Mouse (Mus musculus) urinary bladder, postnatal 10 days (tissue): ENCODE results near the gene Tenm3.

ENCODE experiments used
- DNase-seq: peaks from one replicate; pipeline ENCODE4 v3.0.0; 2022; ENCODE audit warnings: low spot score

Tenm3 gene

DNA sequence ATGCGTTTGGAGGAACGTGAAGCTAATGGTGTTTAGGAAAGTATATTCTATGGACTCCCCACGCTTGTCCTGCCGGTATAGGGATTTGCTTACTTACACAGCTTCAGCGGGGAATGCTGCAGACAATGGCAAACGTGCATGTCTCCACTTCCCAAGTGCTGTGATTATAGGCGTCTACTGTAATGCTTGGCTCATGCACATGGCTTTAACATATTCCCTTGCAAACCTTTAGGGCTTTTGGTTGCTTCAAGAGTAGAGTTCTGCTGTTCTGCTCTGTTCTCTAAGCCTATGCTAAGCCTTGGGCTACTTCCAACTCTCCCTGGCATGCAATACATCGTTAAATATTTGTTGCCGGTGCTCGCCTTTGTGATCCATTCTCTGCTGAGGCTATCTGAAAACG lies 102.8 kb downstream of the Tenm3 start:
- no peak for DNase-seq

DNA sequence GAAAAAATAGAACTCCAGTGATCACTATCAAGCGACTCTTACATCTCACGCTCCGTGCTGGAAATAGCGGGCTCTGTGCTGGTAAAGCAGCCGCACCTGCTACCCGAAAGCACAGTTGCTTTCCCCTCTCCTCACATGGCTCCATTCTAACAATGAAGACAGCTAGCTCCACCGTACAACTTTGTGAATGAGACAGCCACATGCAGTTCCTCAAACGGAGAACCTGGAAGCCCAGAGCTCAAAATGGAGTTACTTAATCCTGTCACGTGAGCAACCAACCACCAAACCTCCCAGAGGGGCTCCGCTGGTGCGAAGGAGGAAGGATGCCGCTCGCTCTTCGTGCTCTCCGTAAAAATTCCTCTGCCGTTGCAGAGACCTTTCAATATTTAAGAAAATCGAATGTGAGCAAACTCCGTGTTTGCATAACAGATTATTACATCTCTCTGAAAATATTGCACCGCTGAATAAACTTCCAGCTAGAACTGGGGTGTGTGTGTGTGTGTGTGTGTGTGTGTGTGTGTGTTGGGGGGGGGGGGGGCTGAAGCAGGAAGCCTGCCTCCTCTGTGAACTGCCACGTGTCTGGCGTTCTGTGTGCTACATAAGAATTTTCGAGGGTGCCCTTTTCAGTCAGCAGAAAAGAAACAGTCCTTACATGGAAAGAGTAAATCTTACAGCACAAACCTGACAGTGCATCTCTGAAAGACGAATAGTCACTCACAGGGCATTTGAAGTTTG lies 103.4 kb downstream of the Tenm3 start:
- no peak for DNase-seq

DNA sequence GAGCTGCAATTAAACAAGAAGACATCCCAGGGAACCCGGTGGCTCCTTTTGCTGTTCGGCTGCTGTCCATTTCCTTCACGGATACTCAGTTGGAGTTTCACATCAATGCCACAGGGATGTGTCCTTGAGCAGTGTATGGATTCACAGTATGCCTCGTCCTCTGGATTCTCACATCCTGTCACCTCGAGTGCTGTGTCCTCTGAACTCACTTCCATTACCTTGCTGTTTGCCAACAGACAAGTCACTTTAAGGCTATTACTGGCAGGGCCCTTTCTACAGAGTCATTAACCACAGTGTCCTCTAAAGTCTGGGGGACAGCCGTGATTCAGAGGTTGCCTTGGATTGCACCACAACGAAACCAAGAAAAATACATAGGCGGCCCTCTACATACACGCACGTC lies 110.0 kb downstream of the Tenm3 start:
- no peak for DNase-seq

DNA sequence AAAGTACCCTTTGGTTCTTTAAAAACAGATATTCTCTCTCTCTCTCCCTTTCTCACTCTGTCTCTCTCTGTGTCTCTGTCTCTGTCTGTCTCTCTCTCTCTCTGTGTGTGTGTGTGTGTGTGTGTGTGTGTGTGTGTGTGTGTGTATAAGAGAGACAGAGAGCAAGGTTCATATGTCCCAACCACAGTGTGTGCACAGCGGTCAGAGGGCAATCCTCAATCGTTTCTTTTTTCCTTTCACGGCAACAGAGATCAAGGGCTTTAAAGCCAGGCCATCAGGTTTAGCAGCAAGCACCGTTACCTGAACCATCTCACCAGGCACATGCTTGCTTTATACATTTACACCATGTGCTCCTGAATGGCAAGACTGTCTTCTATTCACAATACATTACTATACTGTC lies 110.7 kb downstream of the Tenm3 start:
- DNase-seq = no peak

DNA sequence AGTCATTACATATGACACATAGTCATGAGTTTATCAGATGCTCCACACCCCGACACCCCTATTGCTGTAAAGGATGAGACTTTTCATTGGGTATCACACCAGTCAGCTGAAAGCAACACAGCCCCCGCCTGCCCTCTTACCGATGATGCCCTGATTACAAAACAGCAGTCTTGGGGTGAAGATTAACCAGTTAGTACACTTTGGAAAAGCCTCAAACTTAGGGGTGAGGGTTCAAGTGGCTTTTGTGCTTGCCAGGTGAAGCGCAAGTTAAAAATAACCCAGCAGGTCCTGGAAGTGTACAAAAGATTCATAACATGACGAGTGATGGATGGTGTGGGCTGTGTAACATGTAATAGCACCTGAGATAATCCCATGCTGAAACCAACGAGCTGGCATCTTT lies 113.0 kb downstream of the Tenm3 start:
- no peak for DNase-seq

DNA sequence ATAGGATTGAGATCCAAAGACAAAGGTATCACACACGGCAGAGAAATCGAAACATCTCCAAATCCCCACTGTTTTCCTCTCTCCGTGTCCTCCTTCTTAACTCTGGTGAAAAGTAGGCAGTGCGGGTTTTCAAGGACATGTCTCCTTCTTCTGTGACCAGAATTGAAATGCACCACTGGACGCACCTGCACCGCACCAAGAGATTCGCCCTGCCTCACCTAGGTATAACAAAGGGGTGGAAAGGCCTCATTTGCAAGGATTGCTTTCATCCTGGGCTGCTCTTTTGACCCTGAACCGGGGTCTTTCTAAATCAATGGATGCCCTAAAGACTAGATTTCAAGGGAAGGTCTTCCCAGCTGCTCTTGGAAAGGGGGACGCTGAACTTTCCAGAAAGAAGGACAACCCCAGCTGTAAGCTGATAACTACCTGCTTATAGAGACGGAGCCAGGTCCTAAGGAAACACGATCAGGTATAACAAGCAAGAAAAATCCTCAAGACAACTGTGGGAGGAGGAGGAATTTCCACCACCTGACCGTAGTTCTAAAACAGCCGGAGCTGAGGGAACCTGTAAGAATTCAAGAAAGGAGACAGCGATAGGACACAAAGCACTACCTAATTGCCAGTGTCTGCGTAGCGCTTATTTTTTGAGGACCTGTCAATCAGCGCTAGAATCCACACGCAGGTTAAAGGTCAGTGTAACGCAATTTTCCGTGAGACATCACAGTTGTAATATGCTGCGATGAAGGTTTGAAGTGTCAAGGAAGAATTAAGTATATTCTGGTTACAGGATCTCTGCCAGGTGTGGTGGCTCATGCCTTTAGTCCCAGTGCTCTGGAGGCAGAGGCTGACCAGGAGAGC lies 114.7 kb downstream of the Tenm3 start:
- no peak for DNase-seq

DNA sequence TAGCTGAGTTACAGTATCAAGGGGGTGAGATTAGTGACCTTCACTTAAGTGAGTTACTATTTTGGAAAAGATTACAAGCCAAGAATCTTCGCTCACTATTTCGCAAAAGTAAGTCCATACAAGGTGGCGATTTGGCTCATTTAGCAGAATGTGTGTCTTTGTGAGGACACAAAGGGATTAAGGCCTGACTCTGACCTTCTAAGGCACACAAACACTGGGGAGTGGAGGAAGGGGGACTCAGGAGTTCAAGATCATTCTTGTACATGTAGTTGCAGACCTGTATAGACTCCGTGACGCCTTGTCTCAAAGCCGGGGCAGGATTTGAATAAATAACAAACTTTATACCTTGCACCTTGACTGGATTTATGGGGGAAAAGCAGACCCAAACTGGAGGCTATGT lies 115.7 kb downstream of the Tenm3 start:
- no peak for DNase-seq

DNA sequence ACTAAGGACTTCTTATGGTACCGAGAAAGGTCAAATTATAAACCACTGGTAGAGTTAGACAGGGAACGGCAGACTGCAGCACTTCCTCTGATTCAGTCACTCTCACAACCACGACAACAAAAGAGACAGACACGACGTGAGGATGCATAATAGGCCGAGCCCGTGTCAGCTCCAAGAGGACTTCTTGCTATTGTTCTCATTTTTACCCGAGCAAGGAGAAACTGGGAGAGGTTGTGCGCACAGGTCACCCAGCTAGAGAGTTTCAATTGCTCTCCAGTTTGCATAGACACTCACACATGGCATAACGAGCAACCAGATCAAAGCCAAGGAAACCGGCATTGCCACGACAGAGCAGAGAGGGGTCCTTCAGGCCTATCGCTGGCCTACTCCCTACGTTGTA lies 121.0 kb downstream of the Tenm3 start:
- no peak for DNase-seq

DNA sequence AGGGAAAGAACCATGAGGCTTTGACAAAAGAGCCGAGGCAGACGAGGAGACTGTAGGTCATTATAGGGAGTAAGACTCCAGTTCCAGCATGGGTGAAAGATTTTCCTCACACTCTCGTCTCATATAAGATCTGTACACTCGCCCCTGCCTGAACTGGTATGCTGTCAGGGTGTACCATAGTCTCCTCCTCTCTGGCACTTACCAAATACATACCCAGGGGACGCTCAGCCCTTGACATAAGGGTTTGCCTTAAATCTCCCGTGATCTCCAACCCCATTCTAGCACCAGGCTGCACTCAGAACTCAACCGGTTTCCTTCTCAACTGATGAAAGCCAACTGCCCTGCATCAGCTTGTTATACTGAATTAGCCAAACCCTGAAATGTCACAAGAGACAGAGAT lies 121.4 kb downstream of the Tenm3 start:
- no peak for DNase-seq

DNA sequence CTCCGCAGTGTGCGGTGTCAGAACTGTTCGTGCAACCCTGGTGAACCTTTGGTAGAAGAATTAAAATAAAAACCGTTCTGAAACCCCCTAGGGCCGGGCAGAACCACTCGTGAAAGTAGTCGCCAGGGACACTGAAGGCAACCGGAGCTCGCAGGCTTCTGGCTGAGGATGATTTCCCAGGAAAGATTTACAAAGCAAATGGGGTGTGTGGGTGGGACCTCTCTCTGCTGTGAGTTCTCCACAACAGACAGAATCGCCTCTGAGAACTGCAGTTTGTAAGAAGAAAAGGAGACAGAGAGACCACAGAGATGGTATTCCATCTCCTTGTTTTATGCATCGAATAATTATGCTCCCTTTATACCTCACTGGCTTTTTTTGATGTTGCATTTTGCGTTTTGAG lies 122.4 kb downstream of the Tenm3 start:
- DNase-seq = no peak

DNA sequence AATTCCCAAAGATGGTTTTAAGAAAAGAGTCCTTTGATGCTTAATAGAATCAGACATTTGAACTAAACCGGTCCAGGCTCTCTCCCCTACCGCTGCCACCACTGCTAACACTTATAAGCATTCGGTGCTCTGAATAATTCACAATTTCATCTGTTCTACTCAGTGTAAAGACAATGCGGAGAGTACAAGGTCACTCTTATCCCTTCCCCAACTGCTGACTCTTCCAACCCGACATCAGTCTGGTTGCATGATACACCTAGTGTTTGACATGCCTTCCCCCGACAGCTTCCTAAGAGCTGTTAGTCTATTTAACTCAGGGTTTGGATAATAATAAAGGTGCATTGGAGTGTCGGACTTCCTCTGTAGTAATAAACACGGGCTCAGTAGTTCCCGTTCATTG lies 128.1 kb downstream of the Tenm3 start:
- DNase-seq = no peak

DNA sequence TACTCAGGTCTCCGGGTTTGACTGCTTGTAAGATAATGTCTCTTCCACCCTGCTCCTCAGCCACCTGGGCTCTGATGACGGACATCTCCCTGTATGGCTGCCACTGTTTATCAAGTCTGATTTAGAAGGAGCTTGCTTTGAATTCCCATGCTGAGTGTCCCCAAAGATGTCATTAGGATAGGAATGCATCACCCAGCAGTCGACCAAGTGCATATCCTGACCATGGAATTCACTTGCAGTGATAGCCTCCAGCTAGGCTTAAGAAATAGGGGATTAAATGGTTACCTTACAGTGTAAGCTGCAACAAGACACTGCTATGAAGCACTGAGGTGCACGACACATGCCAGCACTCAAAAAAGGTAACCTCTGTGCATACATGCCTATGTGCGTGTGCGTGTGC lies 137.1 kb downstream of the Tenm3 start:
- DNase-seq = no peak

DNA sequence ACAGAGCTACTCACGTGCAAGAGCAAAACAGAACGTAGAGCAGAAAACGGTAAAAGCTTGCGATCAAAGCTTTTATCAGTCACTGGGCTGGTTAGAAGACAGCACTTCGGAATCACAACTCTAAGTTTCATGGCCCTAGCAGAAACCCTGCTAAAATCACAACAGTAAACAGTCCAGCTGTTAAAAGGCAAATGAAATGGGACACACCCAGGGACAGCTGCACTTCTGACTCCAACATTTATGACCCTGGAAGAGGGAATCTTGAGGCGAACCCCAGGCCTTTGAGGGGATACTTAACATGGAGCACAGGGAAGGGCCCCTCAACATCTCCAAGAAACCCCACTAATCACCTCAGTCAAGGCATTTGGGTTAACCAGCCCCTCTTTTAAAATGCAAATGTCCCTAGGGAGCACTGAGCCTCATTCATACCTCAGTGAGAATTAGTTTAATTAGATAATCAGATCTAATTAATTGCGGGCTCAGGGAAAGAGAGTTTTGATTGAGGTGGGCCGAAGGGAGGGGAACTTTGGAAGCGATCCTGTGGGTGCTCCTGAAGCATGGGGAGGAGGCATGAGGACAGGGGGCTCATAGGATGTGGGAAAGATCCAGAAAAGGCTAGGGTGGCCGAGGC lies 138.8 kb downstream of the Tenm3 start:
- no peak for DNase-seq

DNA sequence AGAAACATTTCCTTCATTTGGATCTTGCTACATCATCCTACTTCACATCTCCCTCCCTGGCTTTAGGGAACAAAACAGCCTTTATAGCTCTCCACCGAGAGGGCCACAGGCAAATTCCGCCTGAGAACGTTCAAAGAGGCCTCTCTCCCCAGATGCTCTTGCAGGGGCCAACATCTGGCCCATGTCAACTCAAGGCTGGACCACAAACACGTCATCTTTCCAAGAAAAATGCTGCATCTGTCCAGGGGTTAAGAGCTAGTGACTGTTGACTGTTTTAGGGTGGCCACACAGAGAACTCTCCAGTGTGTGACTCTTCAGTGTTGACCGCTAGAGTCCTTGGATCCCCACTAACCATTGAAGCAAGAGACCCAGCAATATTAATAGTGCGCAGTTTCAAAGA lies 139.3 kb downstream of the Tenm3 start:
- no peak for DNase-seq

DNA sequence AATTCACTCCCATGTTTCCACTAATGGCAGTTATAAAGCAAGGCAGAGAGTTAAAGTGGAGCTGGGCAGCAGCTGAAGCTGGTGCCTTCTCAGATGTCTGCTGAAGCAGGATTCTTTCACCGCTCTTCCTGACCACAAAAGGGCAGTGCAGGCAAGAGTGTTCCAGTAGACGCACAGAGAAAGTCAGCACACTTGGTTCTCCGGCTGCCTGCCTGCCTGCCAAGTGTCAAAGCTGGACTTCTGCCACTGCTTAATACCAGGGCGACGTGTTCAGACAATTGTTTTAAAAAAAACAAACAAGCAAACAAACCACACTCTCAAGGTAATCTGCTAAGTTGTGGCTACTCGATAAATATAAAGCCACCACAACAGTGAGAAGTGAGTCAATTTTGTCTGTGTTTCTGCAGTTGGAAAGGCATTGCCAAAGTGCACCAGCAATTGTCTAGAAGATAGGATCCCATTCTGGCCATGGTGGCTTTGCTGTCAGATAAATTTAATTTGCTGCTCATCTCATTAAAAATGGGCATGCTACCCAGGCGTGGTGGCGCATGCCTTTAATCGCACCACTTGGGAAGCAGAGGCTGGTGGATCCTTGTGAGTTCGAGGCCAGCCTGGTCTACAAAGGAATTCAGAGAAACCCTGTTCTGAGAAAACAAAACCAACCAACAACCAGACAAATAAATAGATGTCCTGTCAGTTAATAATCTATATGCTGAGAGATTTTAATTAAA lies 152.9 kb downstream of the Tenm3 start:
- DNase-seq = no peak

DNA sequence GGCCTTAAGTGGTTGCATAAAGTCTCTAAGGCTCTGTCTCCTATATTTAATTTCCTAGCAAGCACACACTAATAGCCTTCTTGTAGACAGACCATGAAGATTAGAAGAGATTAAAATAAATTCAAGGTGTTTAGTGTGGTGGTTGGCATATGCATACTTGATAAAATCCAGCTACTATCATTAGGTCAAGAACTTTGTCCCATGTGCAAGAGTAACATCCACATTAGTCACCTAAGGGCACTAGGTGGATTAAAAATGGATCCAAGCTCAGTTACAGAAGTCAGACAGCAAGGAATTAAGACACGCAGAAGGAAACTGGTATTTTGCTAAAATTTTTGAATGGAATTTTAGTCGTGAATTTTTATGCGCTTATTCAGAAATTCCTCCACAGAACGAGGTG lies 155.0 kb downstream of the Tenm3 start:
- DNase-seq = no peak

DNA sequence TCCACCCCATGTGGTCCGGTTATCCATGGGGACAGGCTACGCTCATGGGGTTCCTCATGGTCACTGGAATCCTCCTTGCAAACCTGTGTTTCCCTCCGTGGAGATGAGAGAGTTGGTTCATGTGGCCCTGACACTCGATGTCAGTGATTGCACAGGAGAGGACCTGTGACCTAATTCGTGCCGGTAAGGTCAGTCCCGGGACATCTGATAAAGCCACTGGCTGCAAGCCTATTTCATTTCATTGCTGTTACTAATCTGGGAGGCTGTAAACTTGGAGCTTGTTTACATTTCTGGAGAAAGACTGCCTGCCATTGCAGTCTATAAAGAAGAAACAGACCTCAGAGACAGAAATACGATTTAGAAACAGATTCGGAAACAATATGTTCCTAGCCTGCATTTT lies 155.6 kb downstream of the Tenm3 start:
- no peak for DNase-seq

DNA sequence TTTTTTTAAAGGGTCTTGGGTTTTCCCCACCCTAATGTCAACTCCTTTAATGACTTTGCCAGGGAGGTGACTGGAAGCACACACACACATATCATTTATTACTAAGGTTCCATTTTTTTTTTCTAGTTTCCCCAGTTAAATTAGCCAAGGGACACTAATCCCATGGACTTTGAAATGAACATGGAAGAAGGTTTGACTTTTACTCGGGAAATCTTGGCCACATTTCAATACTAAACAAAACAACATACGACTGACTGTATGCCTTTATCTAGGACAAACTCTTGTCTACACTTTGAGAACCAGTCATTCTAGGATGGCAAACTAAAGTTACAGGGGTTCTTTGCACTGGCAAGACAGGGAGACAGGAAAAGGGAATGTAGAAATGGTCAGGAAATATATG lies 170.3 kb downstream of the Tenm3 start:
- DNase-seq = no peak

DNA sequence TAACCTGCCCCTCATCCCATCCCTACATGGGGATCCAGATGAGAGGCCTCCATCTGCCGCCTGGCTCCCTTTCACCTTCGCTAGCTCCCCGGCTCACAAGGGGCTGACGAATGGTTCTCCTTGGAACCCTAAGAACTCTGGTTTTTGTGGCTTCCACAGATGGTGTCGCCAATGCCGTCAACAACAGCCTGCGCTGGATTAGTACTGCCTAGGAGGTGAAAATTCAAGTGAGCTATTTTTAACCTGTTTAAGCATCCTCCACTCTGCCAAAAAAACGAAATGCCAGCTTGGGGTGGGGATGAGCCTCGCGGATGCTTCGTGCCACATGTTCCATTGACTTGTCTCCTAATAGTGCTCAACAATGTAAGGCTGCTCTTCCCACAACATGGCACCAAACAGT lies 171.3 kb downstream of the Tenm3 start:
- no peak for DNase-seq

DNA sequence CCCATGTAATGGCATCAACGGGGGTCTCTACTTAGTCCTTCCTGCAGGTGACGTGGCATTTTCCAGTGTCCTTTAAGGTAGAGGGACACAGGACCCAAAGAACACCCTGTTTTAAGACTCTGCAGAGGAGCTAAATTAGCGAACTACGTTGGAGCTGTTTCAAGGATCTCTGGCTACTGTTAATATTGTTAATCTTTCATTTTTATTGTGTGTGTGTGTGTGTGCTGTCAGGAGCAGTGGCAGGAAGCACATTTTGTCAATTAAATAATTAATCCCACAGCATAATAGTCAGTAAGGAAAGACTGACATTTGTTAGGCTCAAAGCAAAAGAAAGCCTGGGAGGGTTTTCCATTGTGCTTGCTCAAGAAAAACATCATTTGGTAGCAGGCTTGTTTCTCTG lies 172.4 kb downstream of the Tenm3 start:
- DNase-seq = no peak

DNA sequence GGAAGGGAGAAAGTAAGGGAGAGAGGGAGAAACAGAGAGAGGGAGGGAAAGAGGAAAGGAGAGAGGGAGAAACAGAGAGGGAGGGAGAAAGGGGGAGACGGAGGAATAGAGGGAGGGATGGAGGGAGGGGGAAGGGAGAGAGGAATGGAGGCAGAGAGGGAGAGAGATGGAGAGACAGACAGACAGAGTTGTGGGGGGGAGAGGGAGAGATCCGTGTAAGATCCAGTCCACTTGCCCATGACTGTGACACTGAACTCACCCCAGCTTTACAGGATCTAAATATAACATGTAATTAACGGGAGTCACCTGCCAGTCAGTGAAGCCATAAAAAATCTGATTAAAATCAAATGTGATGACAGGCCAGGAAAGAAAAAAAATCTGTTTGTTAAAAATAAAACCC lies 172.9 kb downstream of the Tenm3 start:
- DNase-seq = no peak

DNA sequence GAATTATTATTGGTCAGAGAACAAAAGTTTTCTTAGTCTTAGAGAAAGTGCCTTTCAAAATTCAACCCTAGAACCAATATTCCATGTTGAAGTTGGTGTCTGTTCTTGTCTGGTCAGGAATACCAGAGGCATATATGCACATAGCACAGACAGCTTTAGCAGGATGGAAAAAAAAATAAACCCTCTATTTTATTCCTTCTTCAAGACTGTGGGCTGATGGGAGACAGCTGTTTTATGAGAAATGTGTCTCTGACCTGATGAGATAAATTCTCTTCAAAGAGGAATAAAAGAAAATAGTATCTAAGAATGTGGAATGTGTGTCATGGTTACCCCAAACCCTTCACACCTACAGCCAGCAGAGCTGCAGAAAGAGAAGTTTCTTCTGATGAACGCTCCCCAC lies 173.4 kb downstream of the Tenm3 start:
- DNase-seq = no peak

DNA sequence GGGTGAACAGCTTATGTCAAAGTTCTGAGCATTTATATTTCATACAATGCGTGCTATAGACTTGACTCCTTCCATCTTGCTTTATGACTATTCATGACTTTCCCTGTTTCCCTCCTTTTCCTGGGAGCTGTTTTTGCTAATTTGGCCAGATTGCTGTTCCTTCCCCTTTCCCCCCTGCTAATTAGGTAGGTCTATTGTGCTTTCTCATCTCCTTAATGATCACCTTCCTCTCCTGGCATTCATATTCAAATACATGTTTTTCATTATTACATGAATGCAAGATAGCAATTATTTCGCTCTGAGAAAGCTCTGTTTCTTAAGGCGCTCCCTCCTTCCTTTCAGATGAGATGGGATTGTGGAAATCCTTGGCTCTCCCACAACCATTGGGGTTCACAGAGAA lies 178.6 kb downstream of the Tenm3 start:
- no peak for DNase-seq
